Mouse (Mus musculus) C2C12 (cell line): ENCODE data around the gene Gm9789.

Experiments
- CEBPB ChIP-seq: IDR thresholded peaks from one replicate; pipeline ENCODE4 v1.6.1; 2011; ENCODE audit warnings: low read depth, mild to moderate bottlenecking, control low read depth, moderate library complexity
- CTCF ChIP-seq: IDR thresholded peaks from one replicate; pipeline ENCODE4 v1.5.1; 2011; ENCODE audit not compliant: control insufficient read depth, insufficient read depth, insufficient read length
- MAX ChIP-seq: IDR thresholded peaks from one replicate; pipeline ENCODE4 v1.6.1; 2011; ENCODE audit warnings: mild to moderate bottlenecking, control low read depth
- MYOD1 ChIP-seq: IDR thresholded peaks from one replicate; pipeline ENCODE4 v1.6.1; 2011; ENCODE audit warnings: low read depth; ENCODE audit not compliant: control insufficient read depth, insufficient read length
- MYOG ChIP-seq: IDR thresholded peaks from one replicate; pipeline ENCODE4 v1.6.1; 2011; ENCODE audit not compliant: control insufficient read depth, insufficient read length; ENCODE audit errors: extremely low read depth
- USF1 ChIP-seq: IDR thresholded peaks from one replicate; pipeline ENCODE4 v1.6.1; 2011; ENCODE audit warnings: low read depth, mild to moderate bottlenecking, control low read depth, moderate library complexity

GRCm38 (mm10) chr16:89174435-89174834 is 16.7 kb downstream of the Gm9789 start, which contains the start of gene 1110057P08Rik:
- no peak for TF ChIP-seq CTCF
- no peak for TF ChIP-seq MYOD1
- no peak for TF ChIP-seq USF1
- no peak for TF ChIP-seq MAX
- TF ChIP-seq MYOG = no peak
- TF ChIP-seq CEBPB = no peak
